Mouse (Mus musculus) liver, adult 2 months (tissue): ENCODE data around the gene Tbx6. TPM values are rescaled to one million over a fixed set of nuclear protein-coding genes. Genes with fewer than 3 reads are reported as not detected.

Experiments used
- DNase-seq: peaks from one replicate; pipeline ENCODE4 v3.0.0-alpha.2; 2011; ENCODE audit warnings: low read depth, low spot score; ENCODE audit errors: extremely low read depth
- H3K27ac ChIP-seq: fragments of 200-500 bp; replicated peaks from 2 replicates; pipeline ENCODE4 v1.5.1; 2012; ENCODE audit warnings: low read depth, mild to moderate bottlenecking, control low read depth, inconsistent platforms, low read length; ENCODE audit not compliant: insufficient read depth
- H3K27me3 ChIP-seq: fragments of 200-500 bp; 2 replicates; pipeline ENCODE4 v1.6.1; 2012; ENCODE audit warnings: mild to moderate bottlenecking, moderate library complexity, low read length, inconsistent platforms; ENCODE audit not compliant: control insufficient read depth, insufficient read depth
- H3K36me3 ChIP-seq: fragments of 200-500 bp; 2 replicates; pipeline ENCODE4 v1.6.1; 2012; ENCODE audit warnings: low read length, inconsistent platforms; ENCODE audit not compliant: control insufficient read depth, insufficient read depth
- H3K4me1 ChIP-seq: fragments of 200-500 bp; 2 replicates; pipeline ENCODE4 v1.6.1; 2011; ENCODE audit warnings: low read length; ENCODE audit not compliant: control insufficient read depth, insufficient read depth
- H3K4me3 ChIP-seq: fragments of 200-500 bp; 2 replicates; pipeline ENCODE4 v1.5.1; 2011; ENCODE audit warnings: low read depth, mild to moderate bottlenecking, control low read depth, low read length, moderate library complexity; ENCODE audit not compliant: insufficient read depth
- H3K79me2 ChIP-seq: fragments of 200-500 bp; 2 replicates; pipeline ENCODE4 v1.6.1; 2012; ENCODE audit warnings: inconsistent platforms, mild to moderate bottlenecking, low read length, moderate library complexity; ENCODE audit not compliant: control insufficient read depth, insufficient read depth
- H3K9ac ChIP-seq: fragments of 200-500 bp; 2 replicates; pipeline ENCODE4 v1.6.1; 2012; ENCODE audit warnings: low read depth, mild to moderate bottlenecking, control low read depth, inconsistent platforms, low read length
- CTCF ChIP-seq: fragments of 200-500 bp; IDR thresholded peaks from 2 replicates; pipeline ENCODE4 v1.5.1; 2011; ENCODE audit warnings: low read depth, low read length, control low read depth
- POLR2A ChIP-seq: fragments of 200-500 bp; IDR thresholded peaks from 2 replicates; pipeline ENCODE4 v1.6.1; 2011; ENCODE audit warnings: low read length, control low read depth; ENCODE audit not compliant: insufficient read depth; ENCODE audit errors: extremely low read depth
- WGBS: fragments of 180-500 bp; shearing (Covaris S2); methylation state at CpG from one replicate; pipeline ENCODE4 v1.1.7; 2018; 5-methylcytosine and 5-hydroxymethylcytosine counted together
- polyA plus RNA-seq: library from polyadenylated mRNA; depleted of rRNA; stranded (reverse); fragments of >200 nt; gene quantifications from 2 replicates; pipeline ENCODE4 v1.2.3, GENCODE M21; 2012
- total RNA-seq: library from RNA; depleted of rRNA; stranded (reverse); fragments of >200 nt; gene quantifications from 2 replicates; pipeline ENCODE4 v1.2.3, GENCODE M21; 2014

Tbx6 gene
- total and polyA plus RNA-seq, 2 experiments = 0.18 to 1.1 TPM

DNA sequence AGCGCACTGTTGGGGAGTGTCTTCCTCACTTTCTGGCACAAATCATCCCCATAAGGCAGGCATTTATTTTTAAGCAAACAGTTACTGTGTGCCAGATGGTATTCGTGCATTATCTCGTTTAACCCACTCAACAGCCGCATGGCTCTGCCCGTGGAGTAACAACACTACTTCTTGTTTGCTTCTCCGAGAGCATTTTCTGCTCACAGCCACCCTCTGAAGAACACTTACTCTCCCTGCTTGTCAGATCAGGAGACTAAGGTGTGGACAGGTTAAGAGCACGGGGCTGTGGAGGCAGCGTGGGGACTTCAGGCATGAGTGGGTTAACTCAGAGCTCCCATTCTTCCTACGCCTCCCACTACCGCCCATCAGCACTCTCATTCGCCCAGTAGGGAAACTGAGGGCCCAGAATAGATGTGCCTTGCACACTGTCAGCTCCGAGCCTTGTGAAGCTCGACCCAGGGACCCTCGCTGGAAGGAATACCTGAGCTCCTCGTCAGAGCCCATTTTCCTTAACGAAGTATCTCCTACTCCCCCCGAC is 18.7 kb upstream of the Tbx6 start:
- no peak overlapping the region for H3K4me3 ChIP-seq
- no peaks in the 10 kb centered on the region; the same call in 1 of the 2 replicates for H3K36me3 ChIP-seq
- peaks cover 3% of the 10 kb centered on the region; the same call in 1 of the 2 replicates for H3K4me1 ChIP-seq
- TF ChIP-seq POLR2A = no peak
- TF ChIP-seq CTCF = no peak
- DNase-seq = no peak
- peaks cover 3% of the 10 kb centered on the region; the same call in 1 of the 2 replicates for H3K79me2 ChIP-seq
- 87% methylated on average over 17 of the region's 17 CpGs for WGBS
- H3K27me3 ChIP-seq = no peaks in the 10 kb centered on the region
- H3K27ac ChIP-seq = no peak overlapping the region
- no peak overlapping the region for H3K9ac ChIP-seq

DNA sequence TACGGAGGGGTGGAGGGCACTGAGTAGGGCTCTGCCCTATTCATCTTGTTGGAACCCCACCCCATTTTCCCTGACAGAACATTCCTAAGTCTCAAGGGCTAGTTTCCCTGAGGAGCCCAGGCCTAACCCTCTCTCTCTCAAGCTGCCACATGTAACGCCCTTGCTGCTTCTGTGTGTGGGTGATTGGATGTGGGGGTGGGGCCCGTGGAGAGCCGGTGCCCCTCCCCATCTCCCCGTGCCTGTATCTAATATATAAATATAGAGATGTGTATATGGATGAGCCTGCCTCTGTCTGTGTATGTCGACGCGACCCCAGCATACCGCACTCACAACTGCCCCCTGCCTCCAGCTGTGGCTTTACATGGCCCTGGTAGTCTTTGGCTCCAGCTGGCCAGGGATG is 15.7 kb upstream of the Tbx6 start:
- Histone ChIP-seq H3K79me2 (no peaks in the 10 kb centered on the region), H3K27me3 (no peaks in the 10 kb centered on the region), H3K27ac (no peak overlapping the region), H3K4me1 (peaks cover 2% of the 10 kb centered on the region; the same call in 1 of the 2 replicates), H3K9ac (no peak overlapping the region), H3K4me3 (no peak overlapping the region), H3K36me3 (peaks cover 2% of the 10 kb centered on the region; the same call in 1 of the 2 replicates)
- TF ChIP-seq CTCF (no peak), POLR2A (no peak)
- 96% methylated on average over 9 of the region's 9 CpGs for WGBS
- DNase-seq = no peak

DNA sequence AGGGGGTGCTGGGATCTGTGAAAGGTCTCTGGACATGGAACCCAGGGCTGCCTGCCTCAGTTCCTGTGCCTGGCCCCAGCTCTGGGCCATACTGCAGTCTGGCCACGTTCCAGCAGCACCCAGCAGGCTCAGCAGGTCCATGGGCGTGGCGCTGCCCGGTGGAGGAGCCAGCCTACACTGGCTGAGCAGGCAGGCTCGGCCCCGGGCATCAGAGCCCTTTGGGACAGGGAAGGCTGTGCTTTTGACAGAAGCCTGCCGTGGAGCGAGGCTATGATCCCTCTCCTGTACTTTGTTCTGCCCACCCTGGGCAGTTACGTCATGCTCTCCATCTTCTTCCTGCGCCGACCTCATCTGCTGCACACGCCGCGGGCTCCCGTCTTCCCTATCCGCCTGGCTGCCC is 15.1 kb upstream of the Tbx6 start, which contains the start of gene Gdpd3:
TSS of gene Gdpd3 (plus strand) at position 134 of the 400 bp plus-strand sequence.
- Histone ChIP-seq H3K4me3 (no peak within 1 kb of the TSS), H3K4me1 (no peaks in the 10 kb centered on the region), H3K27ac (no peak within 1 kb of the TSS), H3K9ac (no peak within 1 kb of the TSS), H3K79me2 (no peaks in the 10 kb centered on the region), H3K36me3 (peaks cover 2% of the 10 kb centered on the region; the same call in 1 of the 2 replicates), H3K27me3 (no peaks in the 10 kb centered on the region)
- WGBS = 94% methylated on average over 16 of the region's 16 CpGs
- DNase-seq = no peak
- TF ChIP-seq CTCF (no peak), POLR2A (no peak)

- H3K9ac ChIP-seq = no peak overlapping the region
- no peak overlapping the region for H3K27ac ChIP-seq
- no peaks in the 10 kb centered on the region for H3K27me3 ChIP-seq
- WGBS = 87% methylated on average over 8 of the region's 8 CpGs
- no peak overlapping the region for H3K4me3 ChIP-seq
- H3K4me1 ChIP-seq = no peaks in the 10 kb centered on the region
- H3K36me3 ChIP-seq = peaks cover 2% of the 10 kb centered on the region; the same call in 1 of the 2 replicates
- H3K79me2 ChIP-seq = no peaks in the 10 kb centered on the region
- no peak for DNase-seq
- TF ChIP-seq CTCF (no peak), POLR2A (no peak)
Observed at GRCm38 (mm10) chr7:126767001-126767400, 14.3 kb upstream of the Tbx6 start.

GRCm38 (mm10) chr7:126770784-126771183 is 10.5 kb upstream of the Tbx6 start:
- H3K36me3 ChIP-seq = peaks cover 2% of the 10 kb centered on the region; the same call in 1 of the 2 replicates
- WGBS = 93% methylated on average over 12 of the region's 12 CpGs
- no peaks in the 10 kb centered on the region for H3K27me3 ChIP-seq
- no peaks in the 10 kb centered on the region for H3K79me2 ChIP-seq
- TF ChIP-seq CTCF = no peak
- no peak for TF ChIP-seq POLR2A
- H3K4me3 ChIP-seq = no peak overlapping the region
- no peak overlapping the region for H3K9ac ChIP-seq
- H3K27ac ChIP-seq = no peak overlapping the region
- no peak for DNase-seq
- peaks cover 3% of the 10 kb centered on the region; the same call in 1 of the 2 replicates for H3K4me1 ChIP-seq

- Histone ChIP-seq H3K27ac (no peak overlapping the region), H3K9ac (no peak overlapping the region), H3K27me3 (no peaks in the 10 kb centered on the region), H3K4me1 (peaks cover 12% of the 10 kb centered on the region), H3K4me3 (no peak overlapping the region), H3K79me2 (peaks cover 6% of the 10 kb centered on the region; the same call in 1 of the 2 replicates), H3K36me3 (no peaks in the 10 kb centered on the region; the same call in 1 of the 2 replicates)
- TF ChIP-seq POLR2A (no peak), CTCF (no peak)
- no peak for DNase-seq
- 86% methylated on average over 2 of the region's 2 CpGs for WGBS
Observed at GRCm38 (mm10) chr7:126773351-126773750, 7.9 kb upstream of the Tbx6 start.
